Comparison of ENCODE assay signal across 18 mouse cellular contexts in the genomic region with DNA sequence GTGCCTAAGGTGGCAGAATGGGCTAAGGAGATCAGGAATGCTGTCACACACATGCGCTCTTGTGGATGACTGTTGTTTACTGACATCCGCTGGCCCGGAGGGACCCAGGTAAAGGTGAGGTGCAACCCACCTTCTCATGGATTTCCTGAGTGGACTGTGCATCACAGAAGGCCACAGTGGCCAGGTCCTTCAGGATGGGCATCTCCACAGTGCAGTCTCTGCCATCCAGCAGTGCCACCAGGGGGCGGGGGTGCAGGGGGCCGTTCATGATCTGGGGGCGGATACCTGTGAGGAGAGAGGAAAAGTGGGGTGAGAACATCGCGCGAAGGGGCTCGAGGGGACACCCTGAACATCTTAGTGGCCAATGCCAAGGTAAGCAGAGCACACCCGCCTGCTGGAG.
DNase-seq lines count a peak whose midpoint lies in the region; TF ChIP-seq lines count a peak whose summit lies in the region.
"Had no signal": no experiment of that assay in that cellular context is flagged by ENCODE, and none has a peak within 500 bp of the region (broad histone marks: within the 10 kb centered on the region; RNA-seq: fewer than 3 reads in every experiment).

No protein-coding gene starts in this region.

- peak; percentile 13 for DNase-seq in cerebellum, adult 9-11 months
- DNase-seq in cerebellum, adult 18-20 months: no peak
- DNase-seq in gastrocnemius, adult 2 months: peak; percentile 17
- DNase-seq in gastrocnemius, adult 8-10 months (ENCODE audit: low spot score in 2 of 2): no peak
- peak; percentile 42 for DNase-seq in testis, postnatal 10 days (ENCODE audit: low spot score)
- DNase-seq in testis, postnatal 14 days (ENCODE audit: low spot score): no peak
- peak; percentile 12 to 58 for DNase-seq in urinary bladder, postnatal 4 days (ENCODE audit: low spot score in 2 of 2)
- DNase-seq in urinary bladder, postnatal 10 days (ENCODE audit: low spot score): no peak
- DNase-seq: cerebellum, adult 11 months; cerebellum, adult 9-10 months; cerebellum, postnatal 36 days; embryo, embryonic 11 days had no signal

- TF ChIP-seq CTCF in gastrocnemius, adult 2 months (IDR thresholded peaks at IDR 0.05): no peak

- intact Hi-C loops in gastrocnemius, adult 2 months (cut with DNase I): loop anchor here (5.0 kb wide), 1 partner anchor 147 kb away; a partner anchor contains a TSS

- no peak overlapping the region for H3K27ac ChIP-seq in gastrocnemius, adult 2 months
- H3K27ac ChIP-seq: embryonic facial prominence, embryonic 13.5 days; embryonic facial prominence, embryonic 15.5 days; forebrain, embryonic 10.5 days; forebrain, embryonic 13.5 days; forebrain, embryonic 15.5 days had no signal

- H3K4me3 ChIP-seq in gastrocnemius, adult 2 months: no peak overlapping the region
- H3K4me3 ChIP-seq: embryonic facial prominence, embryonic 13.5 days; embryonic facial prominence, embryonic 15.5 days; erythroblast, embryonic 14.5 days; forebrain, embryonic 10.5 days; forebrain, embryonic 13.5 days; forebrain, embryonic 15.5 days had no signal

Comparison
In these comparisons a context has a peak if more than half of its experiments do, and no peak if none do; other contexts are left out.
1. DNase-seq: peak in cerebellum, adult 9-11 months (single experiment), gastrocnemius, adult 2 months (single experiment), testis, postnatal 10 days (single experiment) and urinary bladder, postnatal 4 days (2 of 2); none in cerebellum, adult 18-20 months (0 of 2), gastrocnemius, adult 8-10 months (0 of 2), testis, postnatal 14 days (single experiment) and urinary bladder, postnatal 10 days (single experiment).